Mouse (Mus musculus): ENCODE results near the gene Kcnq5. TPM values are rescaled to one million over a fixed set of nuclear protein-coding genes. Genes with fewer than 3 reads are reported as not detected.

Gene Kcnq5
- total and polyA plus RNA-seq, 3 experiments: not detected

- H3K27me3 ChIP-seq (ENCODE audit: control insufficient read depth in 1 of 2, insufficient read depth in 2 of 2, low read length in 2 of 2): no peaks in the 10 kb centered on the region
- no peak overlapping the region for H3K4me3 ChIP-seq (ENCODE audit: control insufficient read depth in 1 of 2, insufficient read depth in 1 of 2, low read depth in 2 of 2, low read length in 2 of 2)
- no peak overlapping the region for H3K27ac ChIP-seq (ENCODE audit: control insufficient read depth, low read depth, low read length)
- no peak overlapping the region for H3K9ac ChIP-seq (ENCODE audit: control insufficient read depth, low read depth, low read length, poor library complexity, severe bottlenecking)
- no peak for TF ChIP-seq ZMIZ1 (IDR thresholded peaks at IDR 0.05; ENCODE audit: low read depth, low read length)
- no peak for TF ChIP-seq E2F4 (IDR thresholded peaks at IDR 0.05; ENCODE audit: borderline replicate concordance, low read depth, low read length)
- TF ChIP-seq GATA1 (IDR thresholded peaks at IDR 0.05; ENCODE audit: low read depth, low read length): no peak
- TF ChIP-seq HCFC1 (IDR thresholded peaks at IDR 0.05; ENCODE audit: low read depth, low read length): no peak
- no peak for TF ChIP-seq NRF1 (IDR thresholded peaks at IDR 0.05; ENCODE audit: insufficient read depth, low read depth, low read length, poor library complexity, severe bottlenecking)
- no peak for TF ChIP-seq POLR2AphosphoS5 (IDR thresholded peaks at IDR 0.05; ENCODE audit: borderline replicate concordance, low read depth, low read length)
- TF ChIP-seq ELF1 (IDR thresholded peaks at IDR 0.05; ENCODE audit: low read depth, low read length): no peak
- no peak for TF ChIP-seq NELFE (IDR thresholded peaks at IDR 0.05; ENCODE audit: low read depth, low read length)
- TF ChIP-seq ZNF384 (IDR thresholded peaks at IDR 0.05; ENCODE audit: low read depth, low read length): no peak
- TF ChIP-seq MXI1 (IDR thresholded peaks at IDR 0.05; ENCODE audit: low read depth, low read length): no peak
- no peak for TF ChIP-seq RCOR1 (IDR thresholded peaks at IDR 0.05; ENCODE audit: low read depth, low read length)
- no peak for TF ChIP-seq KAT2A (conservative IDR thresholded peaks at IDR 0.05; ENCODE audit: low read depth, low read length)
- no peak for TF ChIP-seq SIN3A (IDR thresholded peaks at IDR 0.05; ENCODE audit: low read length)
- no peak for TF ChIP-seq CHD1 (IDR thresholded peaks at IDR 0.05; ENCODE audit: low read depth, low read length)
- TF ChIP-seq POLR2AphosphoS2 (IDR thresholded peaks at IDR 0.05; ENCODE audit: low read length): no peak
- no peak for TF ChIP-seq JUND (IDR thresholded peaks at IDR 0.05; ENCODE audit: low read depth, low read length)
- TF ChIP-seq MAZ (IDR thresholded peaks at IDR 0.05; ENCODE audit: low read depth, low read length): no peak
- no peak for TF ChIP-seq RAD21 (IDR thresholded peaks at IDR 0.05; ENCODE audit: low read depth, low read length)
- H3K9me3 ChIP-seq (replicated peaks; ENCODE audit: insufficient read depth, low read length): no peaks in the 10 kb centered on the region
- no peaks in the 10 kb centered on the region for H3K36me3 ChIP-seq (ENCODE audit: control insufficient read depth in 1 of 2, insufficient read depth in 2 of 2, low read length in 2 of 2)
- H3K4me1 ChIP-seq (ENCODE audit: control insufficient read depth in 1 of 2, insufficient read depth in 2 of 2, low read length in 2 of 2): no peaks in the 10 kb centered on the region
- H3K79me2 ChIP-seq (ENCODE audit: control insufficient read depth, insufficient read depth, low read length, poor library complexity): no peaks in the 10 kb centered on the region
- DNase-seq (ENCODE audit: low read depth, low spot score): no peak
Observed at GRCm38 (mm10) chr1:21506665-21507064, 455.1 kb downstream of the Kcnq5 start.

- DNase-seq (ENCODE audit: low read depth, low spot score): no peak
- H3K79me2 ChIP-seq (ENCODE audit: control insufficient read depth, insufficient read depth, low read length, poor library complexity): no peaks in the 10 kb centered on the region
- TF ChIP-seq KAT2A (conservative IDR thresholded peaks at IDR 0.05; ENCODE audit: low read depth, low read length): no peak
- TF ChIP-seq ELF1 (IDR thresholded peaks at IDR 0.05; ENCODE audit: low read depth, low read length): no peak
- TF ChIP-seq ETS1 (IDR thresholded peaks at IDR 0.05; ENCODE audit: low read depth, low read length): no peak
- TF ChIP-seq JUND (IDR thresholded peaks at IDR 0.05; ENCODE audit: low read depth, low read length): no peak
- no peak for TF ChIP-seq NELFE (IDR thresholded peaks at IDR 0.05; ENCODE audit: low read depth, low read length)
- TF ChIP-seq MYB (IDR thresholded peaks at IDR 0.05; ENCODE audit: low read depth, low read length): no peak
- no peak for TF ChIP-seq EP300 (IDR thresholded peaks at IDR 0.05; ENCODE audit: low read depth in 1 of 2, low read length in 2 of 2)
- TF ChIP-seq RAD21 (IDR thresholded peaks at IDR 0.05; ENCODE audit: low read depth, low read length): no peak
- no peak for TF ChIP-seq POLR2AphosphoS2 (IDR thresholded peaks at IDR 0.05; ENCODE audit: low read length)
- TF ChIP-seq TBP (IDR thresholded peaks at IDR 0.05; ENCODE audit: low read depth, low read length): no peak
- TF ChIP-seq E2F4 (IDR thresholded peaks at IDR 0.05; ENCODE audit: borderline replicate concordance, low read depth, low read length): no peak
- TF ChIP-seq GABPA (IDR thresholded peaks at IDR 0.05; ENCODE audit: low read depth, low read length): no peak
- no peak for TF ChIP-seq NRF1 (IDR thresholded peaks at IDR 0.05; ENCODE audit: insufficient read depth, low read depth, low read length, poor library complexity, severe bottlenecking)
- no peak for TF ChIP-seq MAFK (IDR thresholded peaks at IDR 0.05; ENCODE audit: borderline replicate concordance, low read depth, low read length)
- TF ChIP-seq GATA1 (IDR thresholded peaks at IDR 0.05; ENCODE audit: low read depth, low read length): no peak
Observed at GRCm38 (mm10) chr1:21499815-21500534, 461.8 kb downstream of the Kcnq5 start.

More at GRCm38 (mm10) chr1:21499815-21500534, 461.8 kb downstream of the Kcnq5 start:
- Histone ChIP-seq H3K4me1 (ENCODE audit: control insufficient read depth in 1 of 2, insufficient read depth in 2 of 2, low read length in 2 of 2) (no peaks in the 10 kb centered on the region), H3K9ac (ENCODE audit: control insufficient read depth, low read depth, low read length, poor library complexity, severe bottlenecking) (no peak overlapping the region), H3K9me3 (replicated peaks; ENCODE audit: insufficient read depth, low read length) (no peaks in the 10 kb centered on the region), H3K4me3 (ENCODE audit: control insufficient read depth in 1 of 2, insufficient read depth in 1 of 2, low read depth in 2 of 2, low read length in 2 of 2) (no peak overlapping the region), H3K36me3 (ENCODE audit: control insufficient read depth in 1 of 2, insufficient read depth in 2 of 2, low read length in 2 of 2) (no peaks in the 10 kb centered on the region), H3K27me3 (ENCODE audit: control insufficient read depth in 1 of 2, insufficient read depth in 2 of 2, low read length in 2 of 2) (no peaks in the 10 kb centered on the region), H3K27ac (ENCODE audit: control insufficient read depth, low read depth, low read length) (no peak overlapping the region)
